Mouse (Mus musculus) G1E (cell line): ENCODE measurements at regions not wholly inside any gene's neighbourhood (a gene's known extent, or its start where the extent isn't known, plus 50 kb on each side); places are given as distances from the start of the nearest gene placed in this dataset.

Experiments used
- CTCF ChIP-seq: IDR thresholded peaks from 2 replicates; pipeline ENCODE4 v1.5.1; 2012; ENCODE audit warnings: low read depth, low read length, inconsistent platforms, mixed read lengths
- GATA1 ChIP-seq: IDR thresholded peaks from 2 replicates; pipeline ENCODE4 v1.6.1; 2012; ENCODE audit warnings: borderline replicate concordance, low read length, inconsistent platforms, mixed read lengths

DNA sequence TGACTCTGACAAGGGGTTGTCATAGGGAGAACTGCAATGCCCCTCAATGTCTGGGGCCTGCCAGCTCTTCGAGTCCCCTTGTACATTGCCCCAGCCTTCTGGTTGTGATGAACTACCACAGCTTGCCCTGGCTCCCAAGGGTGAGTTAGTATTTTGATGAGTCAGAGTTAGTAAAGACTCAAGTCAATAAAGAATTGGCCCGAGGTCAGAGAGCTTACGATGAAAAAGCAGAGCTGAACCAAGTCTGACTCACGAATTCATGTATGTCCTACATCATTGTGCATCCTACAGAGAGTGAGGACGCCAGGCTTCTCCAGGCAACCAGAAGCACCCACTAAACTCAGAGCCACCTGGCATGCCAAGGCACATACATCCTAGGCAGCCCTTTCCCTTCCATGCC is 60.2 kb upstream of the Gdnf start:
- TF ChIP-seq CTCF (no peak), GATA1 (no peak)
